Mouse (Mus musculus) MEL (cell line): ENCODE results near the gene Sec16a.

Source experiments
- CTCF ChIP-seq, 3 experiments: IDR thresholded peaks in 2 of 3; conservative IDR thresholded peaks in 1 of 3; 2 replicates each; pipeline ENCODE4 v1.5.1; 2011 to 2012; ENCODE audit warnings: low read length in 3 of 3, low read depth in 2 of 3, mild to moderate bottlenecking in 2 of 3, improper control_type of control experiment in 1 of 3, inconsistent platforms in 1 of 3, mixed read lengths in 1 of 3, moderate library complexity in 1 of 3; ENCODE audit not compliant: control insufficient read depth in 1 of 3, insufficient read depth in 1 of 3, poor library complexity in 1 of 3, severe bottlenecking in 1 of 3
- EP300 ChIP-seq, 2 experiments: IDR thresholded peaks; 2 replicates each; pipeline ENCODE4 v1.6.1; 2011; ENCODE audit warnings: improper control_type of control experiment in 2 of 2, low read length in 2 of 2, low read depth in 1 of 2, mild to moderate bottlenecking in 1 of 2
- HCFC1 ChIP-seq: IDR thresholded peaks from 2 replicates; pipeline ENCODE4 v1.6.1; 2012; ENCODE audit warnings: low read depth, mild to moderate bottlenecking, inconsistent platforms, low read length, improper control_type of control experiment, moderate library complexity
- KAT2A ChIP-seq: conservative IDR thresholded peaks from 2 replicates; pipeline ENCODE4 v1.6.1; 2012; ENCODE audit warnings: low read depth, low read length, improper control_type of control experiment, inconsistent platforms
- MAX ChIP-seq: IDR thresholded peaks from 2 replicates; pipeline ENCODE4 v1.6.1; 2011; ENCODE audit warnings: low read length, improper control_type of control experiment
- RCOR1 ChIP-seq: IDR thresholded peaks from 2 replicates; pipeline ENCODE4 v1.6.1; 2012; ENCODE audit warnings: low read depth, mild to moderate bottlenecking, inconsistent platforms, low read length, improper control_type of control experiment
- SIN3A ChIP-seq: IDR thresholded peaks from 2 replicates; pipeline ENCODE4 v1.6.1; 2012; ENCODE audit warnings: low read length, improper control_type of control experiment, inconsistent platforms
- TAL1 ChIP-seq: IDR thresholded peaks from 2 replicates; pipeline ENCODE4 v1.6.1; 2012; ENCODE audit warnings: mild to moderate bottlenecking, inconsistent platforms, low read length, moderate library complexity, mixed read lengths
- USF1 ChIP-seq: IDR thresholded peaks from 2 replicates; pipeline ENCODE4 v1.6.1; 2014; ENCODE audit warnings: low read depth, mild to moderate bottlenecking, inconsistent platforms, low read length, improper control_type of control experiment, moderate library complexity
- USF2 ChIP-seq, 2 experiments: IDR thresholded peaks; 2 replicates each; pipeline ENCODE4 v1.6.1; 2011 to 2012; ENCODE audit warnings: improper control_type of control experiment in 2 of 2, low read length in 2 of 2, borderline replicate concordance in 1 of 2, inconsistent platforms in 1 of 2, low read depth in 1 of 2, mild to moderate bottlenecking in 1 of 2; ENCODE audit not compliant: insufficient read depth in 1 of 2

- TF ChIP-seq TAL1 = no peak
- no peak for TF ChIP-seq CTCF (IDR thresholded peaks at IDR 0.05 in 2 of 3, conservative IDR thresholded peaks at IDR 0.05 in 1 of 3; ENCODE audit: control insufficient read depth in 1 of 3, insufficient read depth in 1 of 3, low read depth in 2 of 3, low read length in 3 of 3, poor library complexity in 1 of 3, severe bottlenecking in 1 of 3)
- no peak for TF ChIP-seq USF1
- no peak for TF ChIP-seq USF2 (IDR thresholded peaks at IDR 0.05; ENCODE audit: borderline replicate concordance in 1 of 2, insufficient read depth in 1 of 2, low read depth in 1 of 2, low read length in 2 of 2)
- TF ChIP-seq RCOR1 = no peak
- TF ChIP-seq KAT2A = no peak
- TF ChIP-seq SIN3A = no peak
- TF ChIP-seq EP300 (IDR thresholded peaks at IDR 0.05; ENCODE audit: low read depth in 1 of 2, low read length in 2 of 2) = no peak
- TF ChIP-seq HCFC1 = no peak
- TF ChIP-seq MAX = no peak
Measured at GRCm38 (mm10) chr2:26434791-26435572, 10.0 kb downstream of the Sec16a start.
